Mouse (Mus musculus): ENCODE results near the gene Rpl19. TPM values are rescaled to one million over a fixed set of nuclear protein-coding genes. Genes with fewer than 3 reads are reported as not detected.

The Rpl19 gene
- polyA plus RNA-seq, 1 experiment from 2014 or later, result 1,148 TPM

DNA sequence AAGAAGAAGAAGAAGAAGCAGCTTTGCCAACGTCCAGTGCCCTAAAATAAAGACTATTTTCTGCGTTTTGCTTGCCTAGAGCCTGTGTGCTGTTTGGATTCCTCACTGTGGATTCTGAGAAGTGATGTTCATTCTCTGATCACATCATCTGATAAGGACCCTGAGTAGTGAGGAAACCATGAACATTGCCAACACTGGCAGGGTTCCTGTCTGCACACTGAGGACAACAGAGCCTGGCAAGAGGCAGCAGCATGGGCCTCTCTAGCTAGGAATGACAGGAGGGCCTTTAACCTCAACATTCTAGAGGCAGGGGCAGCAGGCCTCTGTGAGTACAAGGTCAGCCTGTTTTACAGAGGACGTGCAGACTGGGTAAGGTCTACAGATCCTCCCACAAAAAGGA is 2.0 kb upstream of the Rpl19 start:
- 85% methylated on average over 3 of the region's 3 CpGs for WGBS

GRCm38 (mm10) chr11:98026248-98026569 is 301 bp upstream of the Rpl19 start:
- Histone ChIP-seq H3K4me2 (ENCODE audit: low read depth, low read length) (peak overlapping the region; percentile 96), H3K9ac (ENCODE audit: low read depth, low read length) (peak overlapping the region; percentile 99), H3K27me3 (replicated peaks; ENCODE audit: control insufficient read depth, insufficient read depth, low read length) (no peaks in the 10 kb centered on the region), H3K9me3 (ENCODE audit: control insufficient read depth, low read length) (no peaks in the 10 kb centered on the region), H3K27ac (replicated peaks; ENCODE audit: low read depth, low read length) (peak overlapping the region; percentile 92), H3K36me3 (ENCODE audit: control insufficient read depth, insufficient read depth, low read length) (peaks cover 37% of the 10 kb centered on the region), H3K4me1 (ENCODE audit: control insufficient read depth, insufficient read depth, low read length) (peaks cover 15% of the 10 kb centered on the region), H3K4me3 (ENCODE audit: low read depth, low read length) (peak overlapping the region; percentile 81)
- no peak for ATAC-seq (ENCODE audit: low read depth)
- WGBS, result 6% methylated on average over 15 of the region's 15 CpGs
- DNase-seq (ENCODE audit: low spot score), result no peak

More for the DNA sequence above, 2.0 kb upstream of the Rpl19 start:
- Histone ChIP-seq H3K9ac (ENCODE audit: low read depth, low read length) (no peak overlapping the region), H3K9me3 (ENCODE audit: control insufficient read depth, low read length) (no peaks in the 10 kb centered on the region), H3K4me3 (ENCODE audit: low read depth, low read length) (no peak overlapping the region), H3K27me3 (replicated peaks; ENCODE audit: control insufficient read depth, insufficient read depth, low read length) (no peaks in the 10 kb centered on the region), H3K36me3 (ENCODE audit: control insufficient read depth, insufficient read depth, low read length) (peaks cover 20% of the 10 kb centered on the region), H3K4me1 (ENCODE audit: control insufficient read depth, insufficient read depth, low read length) (peaks cover 32% of the 10 kb centered on the region), H3K4me2 (ENCODE audit: low read depth, low read length) (no peak overlapping the region), H3K27ac (replicated peaks; ENCODE audit: low read depth, low read length) (no peak overlapping the region)
- ATAC-seq (ENCODE audit: low read depth) (no peak), DNase-seq (ENCODE audit: low spot score) (no peak)

GRCm38 (mm10) chr11:98027297-98027688 is 783 bp downstream of the Rpl19 start:
- H3K9ac ChIP-seq (ENCODE audit: low read depth, low read length), result peak overlapping the region; percentile 99
- H3K4me1 ChIP-seq (ENCODE audit: control insufficient read depth, insufficient read depth, low read length), result peaks cover 12% of the 10 kb centered on the region; the same call in 1 of the 2 replicates
- peak overlapping the region; percentile 96 for H3K4me2 ChIP-seq (ENCODE audit: low read depth, low read length)
- under 1% methylated on average over 18 of the region's 18 CpGs for WGBS
- H3K27me3 ChIP-seq (replicated peaks; ENCODE audit: control insufficient read depth, insufficient read depth, low read length), result no peaks in the 10 kb centered on the region
- DNase-seq (ENCODE audit: low spot score), result no peak
- ATAC-seq (ENCODE audit: low read depth), result no peak
- peak overlapping the region; percentile 92 for H3K27ac ChIP-seq (replicated peaks; ENCODE audit: low read depth, low read length)
- H3K9me3 ChIP-seq (ENCODE audit: control insufficient read depth, low read length), result no peaks in the 10 kb centered on the region
- peaks cover 37% of the 10 kb centered on the region for H3K36me3 ChIP-seq (ENCODE audit: control insufficient read depth, insufficient read depth, low read length)
- peak overlapping the region; percentile 81 for H3K4me3 ChIP-seq (ENCODE audit: low read depth, low read length)

- H3K36me3 ChIP-seq (ENCODE audit: control insufficient read depth, insufficient read depth, low read length), result peaks cover 37% of the 10 kb centered on the region
- H3K9me3 ChIP-seq (ENCODE audit: control insufficient read depth, low read length), result no peaks in the 10 kb centered on the region
- H3K27me3 ChIP-seq (replicated peaks; ENCODE audit: control insufficient read depth, insufficient read depth, low read length), result no peaks in the 10 kb centered on the region
- H3K27ac ChIP-seq (replicated peaks; ENCODE audit: low read depth, low read length), result peak overlapping the region; percentile 92; the same call in 1 of the 2 replicates
- peak overlapping the region; percentile 96 for H3K4me2 ChIP-seq (ENCODE audit: low read depth, low read length)
- peak overlapping the region; percentile 81 for H3K4me3 ChIP-seq (ENCODE audit: low read depth, low read length)
- DNase-seq (ENCODE audit: low spot score) (no peak), ATAC-seq (ENCODE audit: low read depth) (no peak)
- H3K9ac ChIP-seq (ENCODE audit: low read depth, low read length), result peak overlapping the region; percentile 99
- H3K4me1 ChIP-seq (ENCODE audit: control insufficient read depth, insufficient read depth, low read length), result peaks cover 12% of the 10 kb centered on the region; the same call in 1 of the 2 replicates
- WGBS, result 20% methylated on average over 7 of the region's 7 CpGs
Observed at GRCm38 (mm10) chr11:98027785-98028184, 1.3 kb downstream of the Rpl19 start.

DNA sequence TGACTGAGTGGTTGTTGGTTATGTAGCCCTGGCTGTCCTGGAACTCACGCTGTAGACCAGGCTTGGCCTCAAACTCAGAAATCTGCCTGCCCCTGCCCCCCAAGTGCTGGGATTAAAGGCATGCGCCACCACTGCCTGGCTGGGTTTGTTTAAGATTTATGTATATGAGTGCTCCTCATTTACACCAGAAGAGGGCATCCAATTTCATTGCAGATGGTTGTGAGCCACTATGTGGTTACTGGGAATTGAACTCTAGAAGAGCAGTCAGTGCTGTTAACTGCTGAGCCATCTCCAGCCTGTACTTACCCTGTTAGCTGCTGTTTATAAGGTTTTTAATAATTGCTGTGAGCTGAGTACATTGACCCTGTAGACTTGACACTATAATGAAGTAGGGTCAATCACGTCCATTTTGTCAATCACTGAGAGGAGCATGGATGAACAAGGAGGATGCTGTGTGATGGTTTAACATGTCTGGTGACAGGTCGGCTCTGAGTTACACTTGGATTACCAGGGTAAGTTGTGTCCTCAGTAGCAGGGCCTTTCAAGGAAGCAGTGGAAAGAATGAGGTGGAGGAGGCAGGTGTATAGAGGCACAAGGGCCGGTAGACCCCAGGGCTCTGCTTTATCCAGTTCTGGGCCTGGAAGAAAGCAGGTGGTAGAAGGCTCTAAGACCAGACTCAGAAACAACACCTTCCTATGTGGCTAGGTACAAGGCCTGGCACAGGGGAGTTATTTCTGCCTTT is 4.4 kb downstream of the Rpl19 start:
- H3K27ac ChIP-seq (replicated peaks; ENCODE audit: low read depth, low read length), result no peak overlapping the region
- H3K9ac ChIP-seq (ENCODE audit: low read depth, low read length), result no peak overlapping the region
- no peak overlapping the region for H3K4me3 ChIP-seq (ENCODE audit: low read depth, low read length)
- DNase-seq (ENCODE audit: low spot score), result no peak
- ATAC-seq (ENCODE audit: low read depth), result no peak
- H3K36me3 ChIP-seq (ENCODE audit: control insufficient read depth, insufficient read depth, low read length), result peaks cover 37% of the 10 kb centered on the region
- H3K27me3 ChIP-seq (replicated peaks; ENCODE audit: control insufficient read depth, insufficient read depth, low read length), result 0 out of 2 replicates have a peak, but pooled peaks cover 4% of the 10 kb centered on the region
- 48% methylated on average over 5 of the region's 5 CpGs for WGBS
- no peaks in the 10 kb centered on the region for H3K9me3 ChIP-seq (ENCODE audit: control insufficient read depth, low read length)
- H3K4me2 ChIP-seq (ENCODE audit: low read depth, low read length), result no peak overlapping the region
- H3K4me1 ChIP-seq (ENCODE audit: control insufficient read depth, insufficient read depth, low read length), result peaks cover 13% of the 10 kb centered on the region

DNA sequence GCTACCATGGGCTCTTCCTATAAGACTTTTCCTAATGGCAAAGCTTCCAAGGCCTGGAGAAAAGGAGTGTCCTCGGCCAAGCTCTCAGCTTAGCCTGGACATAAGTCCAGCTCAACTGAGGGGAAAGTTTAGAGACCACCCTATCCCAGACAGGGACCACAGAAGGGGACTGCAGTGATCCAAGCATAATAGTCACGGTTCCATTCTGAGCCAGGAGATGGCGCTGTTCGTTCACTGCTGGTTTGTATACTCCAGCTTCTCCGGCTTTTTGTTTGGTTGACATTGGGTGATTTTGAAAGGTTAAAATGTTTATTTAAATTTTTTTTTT is 4.9 kb downstream of the Rpl19 start:
- peaks cover 15% of the 10 kb centered on the region for H3K4me1 ChIP-seq (ENCODE audit: control insufficient read depth, insufficient read depth, low read length)
- H3K27me3 ChIP-seq (replicated peaks; ENCODE audit: control insufficient read depth, insufficient read depth, low read length), result peaks cover 9% of the 10 kb centered on the region
- 3% methylated on average over 5 of the region's 5 CpGs for WGBS
- no peak overlapping the region for H3K4me3 ChIP-seq (ENCODE audit: low read depth, low read length)
- H3K36me3 ChIP-seq (ENCODE audit: control insufficient read depth, insufficient read depth, low read length), result peaks cover 37% of the 10 kb centered on the region
- H3K4me2 ChIP-seq (ENCODE audit: low read depth, low read length), result no peak overlapping the region
- no peaks in the 10 kb centered on the region for H3K9me3 ChIP-seq (ENCODE audit: control insufficient read depth, low read length)
- DNase-seq (ENCODE audit: low spot score) (peak; percentile 79), ATAC-seq (ENCODE audit: low read depth) (peak; percentile 39; the same call in 1 of the 2 replicates)
- H3K27ac ChIP-seq (replicated peaks; ENCODE audit: low read depth, low read length), result no peak overlapping the region
- no peak overlapping the region for H3K9ac ChIP-seq (ENCODE audit: low read depth, low read length)

GRCm38 (mm10) chr11:98034061-98034460 is 7.6 kb downstream of the Rpl19 start:
- Histone ChIP-seq H3K36me3 (ENCODE audit: control insufficient read depth, insufficient read depth, low read length) (peaks cover 22% of the 10 kb centered on the region), H3K9ac (ENCODE audit: low read depth, low read length) (no peak overlapping the region), H3K4me3 (ENCODE audit: low read depth, low read length) (no peak overlapping the region), H3K27ac (replicated peaks; ENCODE audit: low read depth, low read length) (no peak overlapping the region), H3K27me3 (replicated peaks; ENCODE audit: control insufficient read depth, insufficient read depth, low read length) (peaks cover 19% of the 10 kb centered on the region), H3K4me1 (ENCODE audit: control insufficient read depth, insufficient read depth, low read length) (peaks cover 16% of the 10 kb centered on the region), H3K4me2 (ENCODE audit: low read depth, low read length) (no peak overlapping the region), H3K9me3 (ENCODE audit: control insufficient read depth, low read length) (no peaks in the 10 kb centered on the region)
- WGBS, result 82% methylated on average over 5 of the region's 5 CpGs
- ATAC-seq (ENCODE audit: low read depth) (no peak), DNase-seq (ENCODE audit: low spot score) (no peak)

- ATAC-seq (ENCODE audit: low read depth), result peak; percentile 59; the same call in 1 of the 2 replicates
- 17% methylated on average over 4 of the region's 4 CpGs for WGBS
- DNase-seq (ENCODE audit: low spot score), result peak; percentile 77
Observed at GRCm38 (mm10) chr11:98034840-98035239, 8.3 kb downstream of the Rpl19 start.

GRCm38 (mm10) chr11:98035977-98036377 is 9.5 kb downstream of the Rpl19 start:
- H3K9me3 ChIP-seq (ENCODE audit: control insufficient read depth, low read length), result no peaks in the 10 kb centered on the region
- H3K4me2 ChIP-seq (ENCODE audit: low read depth, low read length), result peak overlapping the region; percentile 70
- DNase-seq (ENCODE audit: low spot score), result peak; percentile 80
- peak overlapping the region; percentile 51 for H3K9ac ChIP-seq (ENCODE audit: low read depth, low read length)
- H3K27ac ChIP-seq (replicated peaks; ENCODE audit: low read depth, low read length), result no peak overlapping the region
- WGBS, result 2% methylated on average over 10 of the region's 27 CpGs
- peak overlapping the region; percentile 33 for H3K4me3 ChIP-seq (ENCODE audit: low read depth, low read length)
- H3K36me3 ChIP-seq (ENCODE audit: control insufficient read depth, insufficient read depth, low read length), result peaks cover 3% of the 10 kb centered on the region
- H3K27me3 ChIP-seq (replicated peaks; ENCODE audit: control insufficient read depth, insufficient read depth, low read length), result peaks cover 19% of the 10 kb centered on the region
- ATAC-seq (ENCODE audit: low read depth), result peak; percentile 64
- peaks cover 16% of the 10 kb centered on the region for H3K4me1 ChIP-seq (ENCODE audit: control insufficient read depth, insufficient read depth, low read length)

More at GRCm38 (mm10) chr11:98034840-98035239, 8.3 kb downstream of the Rpl19 start:
- no peaks in the 10 kb centered on the region for H3K9me3 ChIP-seq (ENCODE audit: control insufficient read depth, low read length)
- peaks cover 14% of the 10 kb centered on the region for H3K36me3 ChIP-seq (ENCODE audit: control insufficient read depth, insufficient read depth, low read length)
- peaks cover 16% of the 10 kb centered on the region for H3K4me1 ChIP-seq (ENCODE audit: control insufficient read depth, insufficient read depth, low read length)
- H3K27ac ChIP-seq (replicated peaks; ENCODE audit: low read depth, low read length), result no peak overlapping the region
- no peak overlapping the region for H3K9ac ChIP-seq (ENCODE audit: low read depth, low read length)
- H3K27me3 ChIP-seq (replicated peaks; ENCODE audit: control insufficient read depth, insufficient read depth, low read length), result peaks cover 19% of the 10 kb centered on the region
- H3K4me3 ChIP-seq (ENCODE audit: low read depth, low read length), result no peak overlapping the region
- no peak overlapping the region for H3K4me2 ChIP-seq (ENCODE audit: low read depth, low read length)

All from embryonic facial prominence, embryonic 14.5 days (tissue).